Mouse (Mus musculus): ENCODE measurements around the gene Mlph. TPM values are rescaled to one million over a fixed set of nuclear protein-coding genes. Genes with fewer than 3 reads are reported as not detected.

Mlph gene
- polyA plus RNA-seq, 1 experiment = not detected

DNA sequence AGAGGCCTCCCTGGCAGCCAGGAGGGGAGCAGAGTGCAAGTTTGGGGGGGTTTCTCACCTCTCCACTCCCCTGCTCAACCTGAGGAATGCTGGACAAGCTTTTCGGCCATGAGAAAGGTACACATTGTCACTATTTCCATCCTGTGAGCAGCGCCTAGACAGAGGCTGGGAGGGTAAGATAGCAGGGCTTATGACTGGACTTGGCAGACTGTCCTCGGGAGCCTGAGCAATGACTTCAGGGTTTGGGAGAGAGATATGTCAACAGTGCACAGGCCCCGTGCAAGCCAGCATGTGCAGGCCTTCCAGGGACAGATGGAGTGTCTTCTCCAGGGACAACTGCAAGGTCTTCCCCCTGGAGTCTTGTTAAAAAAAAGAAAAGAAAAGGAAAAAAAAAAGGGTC is 25.1 kb downstream of the Mlph start:
- TF ChIP-seq GATA1 (IDR thresholded peaks at IDR 0.05; ENCODE audit: low read length) = no peak

DNA sequence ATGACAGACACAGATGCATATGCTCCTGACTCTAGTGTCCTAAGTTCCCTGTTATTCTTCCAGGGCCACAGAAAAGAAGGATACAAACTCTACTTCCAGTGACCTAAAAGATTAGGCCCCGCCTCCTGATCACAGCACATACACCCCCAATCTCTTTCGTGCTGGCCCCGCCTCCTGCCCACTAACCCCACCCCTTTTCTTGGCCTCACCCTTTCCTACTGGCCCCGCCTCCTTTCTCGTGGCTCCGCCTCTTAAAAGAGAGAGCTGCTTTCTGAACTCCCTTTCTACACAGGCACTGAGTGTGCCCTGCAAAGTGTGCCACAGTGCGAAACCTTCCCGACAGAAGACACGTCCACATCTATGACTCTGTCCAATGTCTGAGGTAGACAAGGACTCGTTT is 30.3 kb downstream of the Mlph start:
- no peak for TF ChIP-seq GATA1 (IDR thresholded peaks at IDR 0.05; ENCODE audit: low read length)

DNA sequence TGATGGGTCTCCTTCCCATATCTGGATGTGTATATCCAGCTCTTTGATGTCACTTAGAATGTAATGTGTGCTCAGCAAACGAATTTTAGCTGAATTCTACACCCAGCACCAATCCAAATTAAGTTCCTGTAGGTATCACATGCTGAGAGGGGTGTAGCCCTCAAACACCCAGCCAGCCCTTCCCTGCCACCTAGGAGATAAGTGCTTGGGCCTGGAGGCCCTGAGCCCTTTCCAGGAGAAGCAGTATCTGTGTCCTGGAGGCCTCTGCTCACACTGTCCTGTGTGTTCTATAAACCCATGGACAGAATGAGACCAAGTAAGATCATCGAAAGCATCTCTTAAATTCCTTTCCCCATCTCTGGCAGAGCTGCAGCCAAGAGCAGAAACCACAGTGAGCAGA is 32.4 kb downstream of the Mlph start:
- no peak for TF ChIP-seq GATA1 (IDR thresholded peaks at IDR 0.05; ENCODE audit: low read length)

DNA sequence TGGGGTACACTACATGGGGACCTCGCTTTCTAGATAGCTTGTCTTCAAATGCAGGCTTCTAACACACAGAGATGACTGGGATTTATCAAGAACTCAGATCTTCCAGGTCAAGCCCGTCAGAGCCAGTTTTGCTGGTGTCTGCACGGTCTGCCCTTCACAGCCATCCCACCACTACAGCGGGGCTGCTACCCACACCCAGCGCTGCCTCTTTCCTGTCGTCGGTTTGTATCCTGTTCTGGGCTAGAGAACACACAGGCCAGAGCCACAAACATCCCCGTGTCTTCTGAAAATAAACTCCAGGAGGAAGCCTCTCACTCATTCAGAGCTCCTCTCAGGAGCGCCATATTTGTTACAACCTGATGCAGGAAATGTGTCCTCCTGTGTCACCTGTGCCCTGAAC is 34.4 kb downstream of the Mlph start:
- TF ChIP-seq GATA1 (IDR thresholded peaks at IDR 0.05; ENCODE audit: low read length) = no peak

DNA sequence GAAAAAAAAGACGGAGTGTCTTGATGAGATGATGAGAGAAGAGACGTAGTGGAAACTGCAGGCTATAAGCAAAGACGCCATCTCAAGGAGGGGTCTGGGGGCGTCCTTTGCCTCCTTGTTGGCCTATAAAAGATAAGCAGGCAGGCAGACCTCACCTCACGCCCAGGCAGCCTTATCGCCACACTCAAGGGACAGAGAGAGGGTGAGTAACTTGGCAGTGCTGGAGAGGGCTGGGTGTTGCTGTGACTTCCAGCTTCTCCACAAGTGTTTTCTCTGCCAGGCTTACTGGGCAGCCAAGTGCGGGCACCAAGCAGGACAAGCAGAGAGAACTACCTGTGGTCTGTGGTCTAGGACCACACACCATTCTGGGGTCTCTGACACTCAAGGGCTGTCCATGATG is 36.8 kb downstream of the Mlph start:
- TF ChIP-seq GATA1 (IDR thresholded peaks at IDR 0.05; ENCODE audit: low read length) = no peak

DNA sequence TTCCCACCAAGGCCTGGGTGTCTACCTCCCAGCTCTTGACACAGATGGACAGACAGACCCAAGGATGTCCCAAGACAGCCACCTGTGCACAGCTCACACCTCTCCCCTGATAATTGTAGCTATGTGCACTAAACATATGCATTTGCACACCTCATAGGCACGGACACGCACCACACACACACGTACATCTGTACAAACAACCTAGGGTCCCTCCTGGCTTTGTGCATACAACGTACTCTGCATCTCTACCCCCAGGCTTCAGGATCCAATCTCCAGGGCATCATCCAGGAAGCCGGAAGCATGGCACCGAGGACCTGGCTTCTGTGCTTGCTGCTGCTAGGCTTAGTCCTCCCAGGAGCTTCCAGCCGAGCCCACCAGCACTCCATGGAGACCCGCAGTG is 37.9 kb downstream of the Mlph start, which contains the start of gene Prlh:
Gene Prlh, plus strand, starts transcription at position 301 of the 400 bp plus-strand sequence.
- TF ChIP-seq GATA1 (IDR thresholded peaks at IDR 0.05; ENCODE audit: low read length) = no peak

DNA sequence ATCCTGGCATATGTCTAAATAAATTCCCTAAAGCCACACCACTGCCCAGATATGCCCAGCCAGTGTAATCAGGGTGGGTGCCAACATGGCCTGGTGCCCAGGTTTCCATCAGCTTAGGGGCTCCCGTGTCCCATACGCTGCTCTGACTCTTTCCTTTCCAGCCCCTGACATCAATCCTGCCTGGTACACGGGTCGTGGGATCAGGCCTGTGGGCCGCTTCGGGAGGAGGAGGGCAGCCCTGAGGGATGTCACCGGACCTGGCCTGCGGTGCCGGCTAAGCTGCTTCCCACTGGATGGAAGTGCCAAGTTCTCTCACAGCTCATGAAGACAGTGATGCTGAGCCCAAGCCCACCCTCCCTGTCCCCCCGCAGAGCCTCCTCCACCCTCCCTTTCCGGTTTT is 38.8 kb downstream of the Mlph start:
- TF ChIP-seq GATA1 (IDR thresholded peaks at IDR 0.05; ENCODE audit: low read length) = no peak

DNA sequence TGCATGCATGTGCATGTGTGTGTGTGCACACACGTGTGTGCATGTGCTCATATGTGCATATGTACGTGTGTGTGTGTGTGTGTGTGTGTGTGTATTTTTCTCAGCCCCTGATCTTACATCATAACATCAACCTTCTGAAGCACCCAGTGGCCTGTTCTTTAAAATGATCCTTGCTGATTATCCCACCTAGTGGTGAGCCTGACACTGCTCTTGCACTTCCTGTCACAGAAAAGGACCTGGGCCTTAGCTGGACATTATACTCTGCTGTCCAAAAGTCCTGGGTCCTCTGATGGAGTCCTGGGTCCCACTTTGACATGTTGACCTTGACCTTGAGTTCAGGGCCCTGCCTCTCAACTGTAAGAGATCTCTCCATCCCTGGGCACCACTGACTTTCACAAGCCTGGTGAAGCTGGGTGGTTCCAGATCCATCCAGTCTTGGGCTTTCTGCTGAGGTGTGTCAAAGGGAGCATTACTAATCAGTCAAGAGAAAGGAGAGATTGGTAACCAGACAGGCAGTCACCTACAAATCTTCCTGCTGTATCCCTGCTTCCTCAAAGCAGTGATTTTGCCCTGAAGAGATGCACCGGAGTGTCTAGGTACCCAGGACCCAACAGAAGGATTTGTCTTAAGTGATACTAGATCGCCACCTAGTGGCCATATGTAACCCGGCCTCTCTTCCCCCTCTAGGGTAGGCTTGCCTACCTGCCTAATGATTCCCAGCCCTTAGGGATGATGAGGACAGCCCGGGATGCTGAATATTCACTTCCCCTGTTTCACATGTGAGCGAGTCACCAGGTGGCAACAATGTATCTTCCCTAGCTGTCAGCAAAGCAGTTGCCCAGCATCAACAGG is 41.6 kb downstream of the Mlph start:
- no peak for TF ChIP-seq GATA1 (IDR thresholded peaks at IDR 0.05; ENCODE audit: low read length)

DNA sequence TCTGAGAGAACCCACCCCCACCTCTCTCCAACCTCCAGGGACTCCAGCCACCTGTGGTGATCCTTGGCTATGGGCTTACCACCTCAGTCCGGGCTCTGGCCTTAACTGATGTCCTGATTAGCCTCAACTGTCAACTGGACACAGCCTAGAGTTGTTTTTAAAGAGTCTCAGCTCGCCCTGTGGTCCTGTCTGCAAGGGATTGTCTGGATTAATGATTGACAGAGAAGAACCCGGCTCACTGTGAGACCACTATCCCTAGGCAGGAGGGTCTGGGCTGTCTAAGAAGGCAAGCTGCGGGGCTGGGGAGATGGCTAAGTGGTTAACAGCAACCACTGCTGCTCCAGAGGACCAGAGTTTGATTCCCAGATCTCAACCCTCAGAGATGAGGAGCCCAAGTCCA is 47.6 kb downstream of the Mlph start:
- no peak for TF ChIP-seq GATA1 (IDR thresholded peaks at IDR 0.05; ENCODE audit: low read length)

DNA sequence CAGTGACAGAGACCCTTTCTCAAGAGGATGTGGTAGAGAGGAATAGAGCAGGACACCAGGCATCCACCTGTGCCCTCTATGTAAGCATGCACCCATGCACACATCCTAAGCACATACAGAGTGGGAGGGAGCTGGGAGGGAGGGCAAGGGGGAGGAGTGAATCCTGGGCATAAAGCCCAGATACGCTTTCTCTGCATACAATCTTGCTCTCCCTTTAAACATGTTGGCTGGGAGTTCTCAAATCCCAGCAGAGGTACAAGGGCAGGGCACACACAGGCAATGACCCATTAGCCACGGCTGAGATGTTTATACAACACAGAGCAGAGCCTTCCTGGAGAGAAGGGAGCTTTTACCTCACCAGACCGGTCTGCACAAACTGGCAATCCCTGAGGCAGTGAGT is 48.1 kb downstream of the Mlph start:
- TF ChIP-seq GATA1 (IDR thresholded peaks at IDR 0.05; ENCODE audit: low read length) = no peak

DNA sequence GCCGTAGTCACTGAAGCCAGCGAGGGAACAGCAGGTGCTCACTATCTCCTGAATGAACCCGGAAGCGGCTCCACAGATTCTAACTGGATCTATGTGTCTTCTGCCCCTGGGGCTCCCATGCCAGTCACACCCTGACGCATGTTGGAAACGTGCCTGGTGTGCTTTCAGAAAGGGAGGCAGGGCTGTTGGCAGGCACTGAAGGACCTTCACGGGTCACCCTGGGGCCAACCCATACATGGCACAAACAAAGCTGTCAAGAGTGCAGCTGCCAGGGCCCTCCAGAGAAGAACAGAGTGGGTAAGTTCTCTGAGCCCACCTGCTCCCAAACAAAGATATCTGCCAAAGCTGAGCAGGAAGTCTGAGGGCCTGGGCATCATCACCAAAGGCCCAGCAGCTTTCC is 52.7 kb downstream of the Mlph start:
- TF ChIP-seq GATA1 (IDR thresholded peaks at IDR 0.05; ENCODE audit: low read length) = no peak

DNA sequence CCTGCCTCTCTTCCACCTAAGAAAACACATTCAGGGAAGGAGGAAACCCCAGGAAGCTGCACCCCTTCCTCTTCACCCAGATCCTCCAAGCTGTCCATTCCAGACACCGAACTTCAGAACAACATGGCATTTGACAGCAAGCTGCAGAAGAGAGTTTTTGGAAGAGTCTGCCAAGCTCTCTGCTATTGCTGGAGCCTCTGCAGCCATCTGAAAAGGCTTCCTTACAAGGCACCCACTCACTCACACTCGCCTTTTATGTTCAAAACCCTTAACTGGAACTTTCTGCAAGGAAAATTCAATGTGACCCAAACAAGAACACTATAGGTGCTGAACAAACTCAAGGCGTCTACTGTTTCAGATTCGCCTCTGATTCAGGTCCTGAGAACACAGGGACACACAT is 53.8 kb downstream of the Mlph start:
- TF ChIP-seq GATA1 (IDR thresholded peaks at IDR 0.05; ENCODE audit: low read length) = no peak

DNA sequence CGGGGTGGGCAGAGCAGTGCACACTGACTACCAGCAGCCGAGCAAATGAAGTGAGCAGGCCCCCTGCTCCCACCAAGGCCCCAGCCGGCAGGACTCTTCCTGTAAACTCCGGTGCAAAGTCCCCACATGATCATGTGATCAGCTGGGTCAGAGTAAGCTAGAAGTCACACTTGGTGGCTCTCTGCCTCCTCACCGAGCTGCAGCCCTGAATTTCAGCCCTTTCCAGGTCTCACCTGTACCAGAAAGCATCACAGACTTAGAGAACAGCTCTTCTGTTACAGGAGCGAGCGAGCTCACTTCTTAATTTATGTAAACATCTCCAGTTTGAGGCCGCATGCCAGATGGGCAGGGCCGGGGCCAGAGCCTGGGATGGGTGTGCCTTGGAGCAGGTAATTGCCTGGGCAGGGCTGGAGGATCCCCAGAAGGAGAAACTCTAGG is 54.5 kb downstream of the Mlph start, which contains the start of gene Rab17:
Gene Rab17, minus strand, starts transcription at position 315 of the 438 bp plus-strand sequence.
- no peak for TF ChIP-seq GATA1 (IDR thresholded peaks at IDR 0.05; ENCODE audit: low read length)

DNA sequence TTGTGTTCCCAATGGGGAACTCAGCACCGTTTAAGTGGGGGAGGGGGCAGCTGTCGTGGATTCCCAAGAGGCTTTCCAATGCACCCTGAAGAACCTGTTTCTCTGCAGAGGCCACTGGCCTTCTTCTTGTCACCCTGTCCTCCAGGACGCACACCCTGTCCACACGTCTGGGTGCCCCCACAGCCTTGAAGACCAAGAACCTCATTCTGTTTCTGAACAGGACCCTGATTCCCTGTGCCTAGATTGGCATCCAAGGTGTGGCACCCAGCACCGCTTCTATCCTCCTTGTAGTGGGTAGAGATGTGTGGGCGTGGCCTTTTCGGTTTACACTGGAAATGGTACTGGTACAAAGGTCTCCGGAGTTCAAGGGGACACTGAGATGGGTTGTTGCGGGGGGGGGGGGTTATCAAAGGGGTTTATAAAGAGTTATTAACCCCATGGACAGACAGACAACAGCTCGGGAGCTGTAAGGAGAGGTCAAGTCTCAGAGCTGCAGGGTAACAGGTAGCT is 55.1 kb downstream of the Mlph start:
- no peak for TF ChIP-seq GATA1 (IDR thresholded peaks at IDR 0.05; ENCODE audit: low read length)

DNA sequence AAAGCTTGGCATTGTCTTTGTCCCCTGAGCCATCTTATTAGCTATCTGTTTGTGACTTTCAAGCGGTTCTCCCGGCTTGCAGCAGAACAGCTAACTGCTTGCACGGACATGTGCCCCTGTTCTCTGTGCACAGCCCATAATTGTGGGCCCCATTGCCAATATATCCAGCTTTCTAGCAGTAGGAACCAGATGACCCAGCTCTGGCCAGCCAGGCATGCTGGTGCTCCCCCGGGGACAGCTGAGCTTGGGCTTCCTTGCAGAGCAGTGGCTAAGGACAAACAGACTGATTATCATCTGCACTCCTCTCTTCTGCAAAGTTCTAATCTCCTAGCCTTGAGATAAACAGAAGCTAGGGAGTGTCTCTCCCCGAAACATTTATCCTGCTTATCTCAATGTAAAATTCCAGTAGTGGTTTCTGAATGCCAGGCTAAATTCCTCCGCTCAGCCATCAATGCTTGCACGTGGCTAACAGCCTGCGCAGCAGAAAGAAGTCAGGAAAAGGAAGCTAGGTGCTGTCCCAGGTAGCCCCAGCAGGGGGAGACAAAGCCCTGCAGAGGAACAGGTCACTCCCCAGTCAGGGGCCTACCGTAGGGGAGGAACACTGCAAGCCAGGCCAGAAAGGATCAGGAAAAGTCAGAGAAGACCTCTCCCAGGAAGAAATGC is 58.2 kb downstream of the Mlph start:
- no peak for TF ChIP-seq GATA1 (IDR thresholded peaks at IDR 0.05; ENCODE audit: low read length)

DNA sequence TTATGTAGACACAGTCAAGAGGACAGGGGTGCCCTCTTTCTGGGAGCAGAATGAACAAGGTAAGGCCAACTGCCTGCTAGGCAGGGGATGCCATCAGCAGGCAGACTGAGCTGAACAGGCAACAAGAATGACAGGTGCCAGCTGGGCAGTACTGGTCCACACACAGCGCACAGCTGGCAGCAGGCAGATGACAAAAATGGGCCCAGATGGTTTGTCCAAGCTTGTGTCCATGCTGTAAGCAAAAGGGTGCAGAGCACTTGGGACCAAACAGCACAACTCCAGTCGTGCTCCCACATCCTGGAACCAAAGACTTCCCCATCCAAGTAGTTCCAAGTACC is 58.7 kb downstream of the Mlph start:
- no peak for TF ChIP-seq GATA1 (IDR thresholded peaks at IDR 0.05; ENCODE audit: low read length)
